Mouse (Mus musculus) neutrophil, adult 5-6 weeks (primary cell): Measurements from ENCODE around the gene Atp5h. TPM values are rescaled to one million over a fixed set of nuclear protein-coding genes. Genes with fewer than 3 reads are reported as not detected.
"Not testable (repeated sequence)": the region's sequence is repeated elsewhere in the genome, so short reads cannot be mapped to it uniquely, and the experiment has no call there.

Source experiments
- ATAC-seq: fragments of 151-379, 151-347 bp; 2 replicates; pipeline ENCODE4 v1.8.0; 2017; ENCODE audit warnings: mild to moderate bottlenecking, moderate TSS enrichment; ENCODE audit not compliant: insufficient number of reproducible peaks, poor library complexity, low FRiP score, severe bottlenecking; ENCODE audit errors: extremely low read depth
- total RNA-seq: library from RNA; stranded (forward); fragments of 200-1000 nt; gene quantifications from 2 replicates; pipeline ENCODE4 v1.2.3, GENCODE M21; 2017

The Atp5h gene
- total RNA-seq, 1 experiment from 2014 or later, result 277 TPM

DNA sequence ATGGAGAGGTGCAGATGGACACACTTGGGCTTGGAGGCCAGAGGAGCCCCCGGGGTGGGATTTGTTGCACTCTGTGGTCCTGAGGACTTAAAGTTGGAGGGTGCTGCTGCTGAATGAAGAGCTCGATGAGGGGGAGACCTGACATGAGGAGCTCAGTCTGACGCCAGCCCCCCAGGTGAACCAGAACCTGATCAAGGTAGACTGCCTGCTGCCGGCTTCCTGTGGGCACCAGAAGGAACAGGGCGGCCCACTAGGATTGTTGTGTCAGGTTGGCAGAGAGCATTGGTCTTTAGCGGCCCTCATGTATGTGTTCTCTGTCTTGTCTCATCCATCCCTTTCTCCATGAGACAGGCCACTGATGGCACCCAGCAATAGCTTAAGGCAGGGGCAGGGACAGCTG is 14.0 kb downstream of the Atp5h start:
- ATAC-seq, result no peak

DNA sequence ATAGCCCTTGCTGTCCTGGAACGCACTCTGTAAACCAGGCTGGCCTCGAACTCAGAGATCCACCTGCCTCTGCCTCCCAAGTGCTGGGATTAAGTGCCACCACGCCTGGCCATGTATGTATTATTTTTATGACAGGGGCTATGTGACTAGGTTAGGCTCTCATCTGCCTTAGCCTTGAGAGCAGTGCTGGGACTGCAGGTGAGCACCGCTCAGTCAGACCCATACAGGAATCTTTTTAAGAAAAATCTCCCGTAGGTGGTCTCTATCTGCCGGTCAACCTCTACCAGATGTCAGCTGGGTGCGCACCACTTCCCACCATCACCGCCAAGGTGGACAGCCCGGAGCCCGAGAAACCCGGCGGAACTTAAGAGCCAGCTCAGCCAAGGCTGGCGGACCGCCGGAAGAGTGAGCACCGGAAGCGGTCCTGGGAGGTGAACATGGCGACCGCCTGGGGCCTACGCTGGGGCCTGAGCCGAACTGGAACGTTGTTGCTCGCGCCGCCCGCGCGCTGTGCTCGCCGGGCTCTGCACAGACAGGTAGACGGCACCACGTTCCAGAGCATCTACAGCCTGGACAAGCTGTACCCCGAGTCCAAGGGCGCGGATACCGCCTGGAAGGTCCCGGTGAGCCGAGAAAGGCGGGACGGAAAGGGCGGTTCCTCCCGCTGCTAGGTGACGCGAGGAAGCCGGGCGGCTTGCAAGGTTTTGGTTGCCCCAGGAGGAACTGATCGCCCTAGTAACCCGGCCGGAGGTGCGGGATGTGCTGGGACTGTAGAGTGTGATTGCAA is 16.2 kb downstream of the Atp5h start, which contains the start of gene Mrpl58:
Mrpl58 (plus strand) TSS at position 415 of the 787 bp plus-strand sequence.
- peak; percentile 73 for ATAC-seq

DNA sequence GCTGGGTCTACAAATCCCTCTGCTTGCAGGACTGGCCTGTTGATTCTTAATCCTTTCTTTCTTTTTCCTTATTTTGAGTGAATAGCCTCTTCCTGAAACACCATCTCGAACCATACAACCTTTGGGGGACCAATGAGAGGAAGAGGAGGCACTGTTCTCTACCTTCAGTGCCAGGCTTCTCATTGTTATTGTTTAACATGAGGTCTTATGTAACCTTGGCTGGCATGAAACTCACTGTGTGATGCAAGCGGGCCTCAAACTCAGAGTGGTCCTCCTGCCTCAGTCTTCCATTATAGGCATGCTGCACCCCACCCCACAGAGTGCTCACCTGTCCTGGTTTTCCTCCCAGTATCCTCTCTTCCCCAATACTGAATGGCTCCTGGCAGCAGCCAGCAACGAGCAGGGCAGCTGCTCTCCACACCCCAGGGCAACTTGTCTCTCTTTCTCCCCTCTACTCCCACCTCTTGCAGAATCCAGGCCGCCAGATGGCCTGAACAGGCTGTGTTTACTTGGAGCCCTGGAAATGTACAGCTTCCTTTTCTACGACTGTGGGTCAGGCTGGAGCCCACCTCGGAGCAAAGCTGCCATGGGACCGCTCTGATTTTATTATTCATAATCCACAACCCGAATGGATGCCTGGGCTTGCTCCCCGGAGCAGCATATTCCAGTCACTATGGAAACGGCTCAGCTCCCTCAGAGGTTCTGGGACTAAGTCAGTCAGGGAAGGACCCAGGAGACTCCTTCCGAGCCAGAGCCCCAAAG is 19.0 kb downstream of the Atp5h start:
- ATAC-seq, result no peak

DNA sequence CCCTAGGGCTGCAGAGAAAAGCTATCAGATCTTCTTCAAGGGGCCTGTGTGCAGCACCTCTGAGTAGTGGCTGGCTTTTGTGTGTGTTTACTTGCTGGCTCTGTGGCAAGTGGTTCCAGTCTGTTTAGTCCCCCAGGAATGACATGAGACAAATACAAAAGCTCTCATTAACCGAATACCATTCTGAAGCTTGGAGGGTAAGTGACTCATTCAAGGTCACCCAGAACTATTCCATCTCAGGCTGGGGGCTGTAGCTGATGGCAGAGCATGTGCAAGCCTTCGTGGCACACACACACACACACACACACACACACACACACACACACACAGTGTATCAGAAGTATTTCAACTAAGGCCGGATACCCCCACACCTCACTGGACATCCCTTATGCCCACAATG is 19.6 kb downstream of the Atp5h start:
- no peak for ATAC-seq

DNA sequence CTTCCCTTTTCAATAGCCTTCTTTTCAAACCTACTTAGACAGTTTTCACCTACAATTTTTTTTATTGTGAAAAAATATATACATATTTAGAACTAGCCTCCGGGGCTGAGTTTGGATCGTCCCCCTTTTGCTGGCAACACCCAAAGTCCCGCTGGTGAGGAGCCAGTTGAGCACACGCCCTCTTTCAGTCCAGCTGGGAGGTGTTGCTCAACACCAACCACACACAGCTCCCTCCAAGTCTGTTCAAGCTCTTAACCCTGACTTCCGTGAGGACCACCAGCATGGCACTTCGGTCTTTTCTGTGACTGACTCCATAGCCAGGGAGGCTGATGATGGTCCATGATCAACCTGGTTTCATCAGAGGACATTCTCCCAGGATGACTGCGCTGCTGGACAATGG is 21.7 kb downstream of the Atp5h start:
- no peak for ATAC-seq

DNA sequence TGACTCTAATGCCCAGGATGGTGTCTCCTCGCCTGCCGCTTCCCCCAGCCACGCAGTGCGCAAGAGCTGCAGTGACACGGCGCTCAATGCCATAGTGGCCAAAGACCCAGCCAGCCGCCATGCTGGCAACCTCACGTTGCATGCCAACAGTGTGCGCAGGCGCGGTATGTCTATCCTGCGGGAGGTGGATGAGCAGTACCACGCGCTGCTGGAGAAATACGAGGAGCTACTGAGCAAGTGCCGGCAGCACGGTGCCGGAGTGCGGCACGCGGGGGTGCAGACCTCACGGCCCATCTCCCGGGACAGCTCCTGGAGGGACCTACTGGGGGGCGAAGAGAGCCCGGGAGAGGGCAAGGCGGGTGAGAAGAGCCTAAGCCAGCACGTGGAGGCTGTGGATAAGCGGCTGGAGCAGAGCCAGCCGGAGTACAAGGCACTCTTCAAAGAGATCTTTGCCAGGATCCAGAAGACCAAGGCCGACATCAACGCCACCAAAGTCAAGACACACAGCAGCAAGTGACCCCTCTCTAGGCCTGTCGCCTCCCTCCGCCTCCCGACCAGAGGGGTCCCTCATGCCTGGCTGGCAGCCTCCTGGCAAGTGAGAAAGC is 25.9 kb downstream of the Atp5h start:
- no peak for ATAC-seq

DNA sequence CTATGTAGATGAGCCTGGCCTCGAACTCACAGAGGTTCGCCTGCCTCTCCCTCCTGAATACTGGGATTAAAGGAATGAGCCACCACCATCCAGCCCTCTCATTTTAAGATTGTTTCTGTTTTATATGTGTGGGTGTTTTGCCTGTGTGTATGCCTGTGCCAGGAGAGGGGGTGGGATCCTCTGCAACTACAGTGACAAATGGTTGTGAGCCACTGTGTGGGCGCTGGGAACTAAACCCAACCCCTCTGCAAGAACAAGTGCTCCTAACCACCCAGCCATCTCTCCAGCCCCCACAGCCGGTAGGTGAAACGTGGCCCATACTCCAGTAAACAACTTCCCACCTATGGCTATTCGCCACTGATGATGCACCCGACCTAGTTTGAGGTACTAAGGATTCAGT is 28.4 kb downstream of the Atp5h start:
- no peak for ATAC-seq

DNA sequence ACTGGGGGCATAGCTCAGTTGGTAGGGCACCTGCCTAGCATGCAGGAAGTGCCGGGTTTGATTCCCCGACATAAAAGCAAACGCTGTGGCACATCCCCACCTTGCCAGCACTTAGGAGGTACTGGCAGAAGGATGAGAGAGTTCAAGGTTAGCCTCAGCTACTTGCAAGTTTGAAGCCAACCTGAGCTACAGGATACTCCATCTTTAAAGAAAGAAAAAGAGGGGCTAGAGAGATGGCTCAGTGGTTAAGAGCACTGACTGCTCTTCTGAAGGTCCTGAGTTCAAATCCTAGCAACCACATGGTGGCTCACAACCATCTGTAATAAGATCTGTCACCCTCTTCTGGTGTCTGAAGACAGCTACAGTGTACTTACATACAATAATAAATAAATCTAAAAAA is 32.9 kb downstream of the Atp5h start:
- not testable (repeated sequence) for ATAC-seq

DNA sequence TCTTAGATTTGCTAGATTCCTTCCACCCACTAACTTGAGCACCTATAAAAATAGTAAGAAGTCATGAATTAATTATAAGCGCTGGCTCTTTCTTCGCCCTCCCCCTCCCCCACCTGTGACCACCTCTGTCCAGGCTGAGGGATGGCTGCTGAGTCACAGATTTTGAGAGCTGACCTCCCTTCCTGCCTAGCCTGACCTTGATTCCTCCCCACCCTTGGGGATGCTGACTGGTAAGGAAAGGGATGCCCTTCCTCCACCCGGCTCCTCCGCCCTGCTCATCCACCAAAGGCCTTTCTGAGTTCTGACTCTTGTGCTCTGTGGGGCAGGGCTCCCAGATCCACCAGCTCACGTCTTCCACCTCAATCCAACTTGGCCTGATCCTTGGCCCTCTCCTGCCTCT is 35.2 kb downstream of the Atp5h start:
- no peak for ATAC-seq

DNA sequence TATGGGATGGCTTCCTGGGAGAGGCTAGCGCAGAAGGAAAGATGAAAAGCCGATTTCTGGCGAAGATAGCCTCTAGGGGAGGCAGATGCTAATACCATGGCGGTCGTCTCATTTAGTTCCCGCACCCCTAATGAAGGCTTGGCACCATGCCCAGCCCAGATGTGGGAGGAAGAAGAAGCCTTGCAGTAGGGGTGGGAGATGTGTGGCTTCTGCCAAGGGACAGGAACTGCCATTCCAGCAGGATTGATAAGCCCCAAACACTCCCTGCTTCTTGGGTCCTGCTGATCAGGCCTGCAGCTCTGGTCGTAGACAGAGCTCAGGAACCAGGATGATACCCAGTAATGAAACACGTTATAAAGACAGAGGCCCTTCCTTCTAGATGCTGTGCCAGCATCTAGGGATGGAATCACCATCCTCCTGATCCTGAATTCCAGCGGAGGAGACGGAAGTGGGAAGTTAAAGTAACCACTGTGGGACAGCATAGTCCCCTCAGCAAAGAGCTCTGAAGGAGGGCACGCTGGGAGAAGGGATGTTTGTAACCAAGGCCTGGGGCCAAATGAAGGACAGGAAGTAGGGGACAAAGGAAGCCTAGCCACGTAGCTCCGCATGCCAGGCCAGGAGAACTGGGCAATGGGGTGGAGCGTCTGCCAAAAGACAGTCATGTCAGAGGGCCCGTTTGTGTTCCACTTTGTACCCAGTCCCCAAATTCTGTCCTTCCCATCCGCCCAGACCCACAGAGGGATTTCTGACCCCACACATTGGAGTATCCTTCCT is 35.9 kb downstream of the Atp5h start:
- ATAC-seq, result no peak

DNA sequence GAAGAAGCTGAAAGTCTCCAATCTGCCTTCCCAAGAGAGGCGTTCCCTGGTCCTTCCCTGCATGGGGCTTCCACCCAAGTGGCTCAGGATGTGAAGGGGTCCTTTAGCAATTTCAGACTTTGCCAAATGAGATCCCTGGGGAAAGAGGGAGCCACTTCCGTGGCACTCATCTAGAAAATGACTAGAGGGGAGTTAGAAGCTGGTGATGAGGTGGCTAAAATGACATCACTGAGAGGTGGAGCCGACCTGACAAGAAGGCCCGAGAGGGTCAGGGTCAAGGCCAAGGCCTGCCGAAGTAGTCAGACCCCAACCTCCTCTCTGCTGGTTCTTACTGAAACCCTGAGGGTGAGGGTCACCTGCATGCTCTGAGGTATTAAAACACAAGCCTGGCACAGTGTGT is 36.9 kb downstream of the Atp5h start:
- no peak for ATAC-seq

DNA sequence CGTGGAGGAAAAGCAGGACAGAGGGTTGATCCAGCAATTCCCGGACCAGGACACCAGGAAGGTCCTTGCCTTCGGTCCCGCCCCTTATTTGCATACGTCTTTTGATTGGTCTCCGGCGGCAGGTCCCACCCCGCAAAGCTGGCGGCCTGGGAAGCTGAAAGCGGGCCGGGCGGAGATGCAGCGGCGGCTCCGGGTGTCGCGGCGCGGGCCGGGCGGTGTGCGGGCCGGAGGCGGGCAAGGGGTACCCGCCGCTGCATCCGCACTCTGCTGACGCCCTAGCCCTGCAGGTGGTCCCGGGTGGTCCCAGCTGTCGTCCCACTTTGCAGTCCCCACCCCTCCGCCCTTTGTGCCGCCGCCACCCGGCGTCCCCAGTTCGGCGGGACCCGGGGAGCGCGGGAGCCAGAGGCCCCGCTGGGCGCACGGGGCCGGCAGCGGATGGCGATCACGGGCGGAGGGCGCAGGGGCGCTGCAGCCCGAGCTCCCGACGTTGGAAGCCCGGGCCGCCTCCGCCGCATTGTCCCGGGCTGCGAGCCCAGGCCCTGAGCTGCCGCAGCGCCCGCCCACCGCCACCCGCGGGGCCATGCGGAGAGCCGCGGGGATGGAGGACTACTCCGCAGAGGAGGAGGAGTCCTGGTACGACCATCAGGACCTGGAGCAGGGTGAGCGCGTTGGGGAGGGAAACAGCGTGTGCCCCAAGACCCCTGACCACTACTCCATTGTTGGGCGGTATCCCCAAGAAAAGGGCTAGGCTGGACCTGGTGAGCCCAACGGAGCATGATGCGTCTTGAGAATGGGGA is 37.8 kb downstream of the Atp5h start, which contains the start of gene Cdr2l:
Cdr2l (plus strand) TSS at position 174 of the 797 bp plus-strand sequence.
- ATAC-seq, result no peak

DNA sequence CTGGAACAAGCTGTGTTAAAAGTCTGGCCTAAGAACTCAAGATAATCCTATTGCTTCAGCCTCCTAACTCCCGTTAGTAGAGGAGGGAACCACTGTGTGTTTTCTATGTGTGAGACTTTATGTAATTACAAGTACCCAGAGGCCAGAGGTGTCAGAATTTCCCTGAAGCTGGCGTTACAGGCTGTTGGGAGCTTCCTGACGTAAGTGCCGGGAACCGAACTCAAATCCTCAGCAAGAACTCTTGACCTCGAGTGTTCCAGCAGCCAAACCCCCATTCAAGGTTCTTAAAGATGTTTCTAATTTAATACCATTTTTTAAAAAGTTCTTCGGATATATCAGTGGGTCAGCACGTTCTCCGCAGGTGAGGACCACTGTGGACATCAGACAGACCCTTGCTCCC is 38.5 kb downstream of the Atp5h start:
- ATAC-seq, result no peak

DNA sequence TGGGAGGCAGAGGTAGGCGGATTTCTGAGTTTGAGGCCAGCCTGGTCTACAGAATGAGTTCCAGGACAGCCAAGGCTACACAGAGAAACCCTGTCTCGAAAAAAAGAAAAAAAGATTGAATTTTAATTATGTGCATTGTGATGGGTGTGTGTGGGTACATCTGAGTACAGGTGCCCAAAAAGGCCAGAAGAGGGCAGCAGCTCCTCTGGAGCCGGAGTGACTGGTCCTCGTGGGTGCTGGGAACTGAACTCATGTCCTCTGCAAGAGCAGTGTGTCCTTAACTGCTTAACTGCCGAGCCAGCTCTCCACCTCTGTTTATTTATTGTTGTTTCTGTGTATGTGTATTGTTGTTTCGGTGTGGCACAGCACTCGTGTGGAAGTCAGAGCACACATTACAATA is 41.9 kb downstream of the Atp5h start:
- no peak for ATAC-seq

DNA sequence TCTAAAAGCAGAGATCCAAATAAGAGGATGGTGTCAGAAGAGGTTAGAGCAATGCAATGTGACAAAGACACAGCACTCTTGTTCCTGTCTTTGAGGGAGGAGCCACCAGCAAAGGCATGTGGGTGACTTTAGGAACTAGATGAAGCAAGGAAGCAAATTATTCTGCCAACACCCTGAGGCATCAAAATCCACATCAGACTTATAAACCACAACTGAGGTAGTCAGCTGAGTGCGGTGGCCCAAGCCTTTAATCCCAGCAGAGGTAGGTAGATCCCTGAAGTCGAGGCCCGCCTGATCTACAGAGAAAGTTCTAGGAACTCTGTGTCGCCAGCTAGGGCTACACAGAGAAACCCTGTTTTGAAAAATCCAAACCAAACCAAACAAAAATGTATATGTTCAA is 42.5 kb downstream of the Atp5h start:
- ATAC-seq, result no peak

DNA sequence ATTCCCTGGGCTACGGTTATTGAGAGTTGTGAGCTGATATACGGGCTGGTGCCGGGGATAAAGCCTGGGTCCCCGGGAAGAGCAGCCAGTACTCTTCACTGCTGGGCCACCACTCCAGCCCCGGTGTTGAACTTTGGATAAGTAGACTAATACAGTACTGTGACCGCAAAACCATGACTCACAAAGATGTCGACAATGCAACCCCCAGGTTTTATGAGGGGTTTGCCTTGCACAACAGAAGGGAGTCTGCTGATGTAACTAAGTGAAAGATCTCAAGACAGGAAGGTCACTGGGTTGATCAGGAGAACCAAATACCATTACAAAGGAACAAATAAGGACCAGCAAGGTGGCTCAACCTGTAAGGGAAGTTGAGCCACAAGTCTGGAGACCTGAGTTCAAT is 43.0 kb downstream of the Atp5h start:
- no peak for ATAC-seq

DNA sequence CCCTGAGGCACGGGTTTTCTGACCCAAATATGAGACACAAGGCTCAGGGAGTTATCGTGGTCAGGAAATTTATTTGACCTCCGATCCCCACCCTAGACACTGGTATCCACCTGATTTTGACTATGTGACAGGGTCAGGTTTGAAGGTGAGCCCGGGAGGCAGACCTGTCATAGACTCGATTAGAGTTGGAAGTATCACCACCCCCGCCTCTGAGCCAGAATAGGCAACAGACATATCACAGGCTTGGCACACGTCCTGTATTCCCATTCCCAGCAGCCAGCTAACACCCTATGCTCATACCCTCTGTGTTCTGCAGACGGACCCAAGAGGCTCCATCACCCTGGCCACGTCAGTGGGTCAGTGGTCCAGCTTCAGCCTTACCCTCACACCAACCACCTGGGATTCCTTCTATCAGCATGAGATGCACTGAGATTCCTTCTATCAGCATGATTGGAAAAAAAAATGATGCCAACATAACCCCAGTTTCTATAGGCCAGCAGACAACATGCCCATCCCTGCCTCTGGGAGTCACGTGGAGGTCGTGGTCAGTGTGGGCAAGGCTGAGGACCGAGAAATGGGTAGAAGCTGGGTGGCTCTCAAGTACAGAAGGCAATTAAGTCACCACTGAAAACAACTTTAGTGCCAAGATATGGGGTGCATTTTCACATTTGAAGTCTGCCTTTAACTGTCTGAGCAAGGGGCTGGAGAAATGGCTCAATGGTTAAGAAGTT is 44.9 kb downstream of the Atp5h start:
- no peak for ATAC-seq
